Mouse (Mus musculus) testis, adult 2 months (tissue): ENCODE results near the gene Mon1a. TPM values are rescaled to one million over a fixed set of nuclear protein-coding genes. Genes with fewer than 3 reads are reported as not detected.
A peak's percentile ranks its signal among the peaks of the same experiment; 100 is the strongest.

Experiments used
- H3K27ac ChIP-seq: fragments of 200-500 bp; 2 replicates; pipeline ENCODE4 v1.5.1; 2012; ENCODE audit warnings: low read depth, low read length; ENCODE audit not compliant: control insufficient read depth, insufficient read depth
- H3K27me3 ChIP-seq: fragments of 200-500 bp; 2 replicates; pipeline ENCODE4 v1.6.1; 2012; ENCODE audit warnings: mild to moderate bottlenecking, low read length, moderate library complexity; ENCODE audit not compliant: control insufficient read depth, insufficient read depth
- H3K36me3 ChIP-seq: fragments of 200-500 bp; 2 replicates; pipeline ENCODE4 v1.6.1; 2012; ENCODE audit warnings: mild to moderate bottlenecking, low read length; ENCODE audit not compliant: control insufficient read depth, insufficient read depth
- H3K4me1 ChIP-seq: fragments of 200-500 bp; 2 replicates; pipeline ENCODE4 v1.6.1; 2012; ENCODE audit warnings: low read length; ENCODE audit not compliant: control insufficient read depth, insufficient read depth
- H3K4me3 ChIP-seq: fragments of 200-500 bp; 2 replicates; pipeline ENCODE4 v1.5.1; 2012; ENCODE audit warnings: low read depth, mild to moderate bottlenecking, low read length, moderate library complexity, mixed read lengths; ENCODE audit not compliant: control insufficient read depth
- CTCF ChIP-seq: fragments of 200-500 bp; IDR thresholded peaks from 2 replicates; pipeline ENCODE4 v1.5.1; 2012; ENCODE audit warnings: low read depth, mild to moderate bottlenecking, inconsistent platforms, low read length, moderate library complexity; ENCODE audit not compliant: control insufficient read depth, insufficient read depth, insufficient replicate concordance
- POLR2A ChIP-seq: fragments of 200-500 bp; IDR thresholded peaks from 2 replicates; pipeline ENCODE4 v1.6.1; 2012; ENCODE audit warnings: low read depth, mild to moderate bottlenecking, inconsistent platforms, low read length, moderate library complexity; ENCODE audit not compliant: control insufficient read depth
- polyA plus RNA-seq: library from polyadenylated mRNA; depleted of rRNA; stranded (reverse); fragments of >200 nt; gene quantifications from 2 replicates; pipeline ENCODE4 v1.2.3, GENCODE M21; 2012

The Mon1a gene
- polyA plus RNA-seq, 1 experiment = 14.1 TPM

DNA sequence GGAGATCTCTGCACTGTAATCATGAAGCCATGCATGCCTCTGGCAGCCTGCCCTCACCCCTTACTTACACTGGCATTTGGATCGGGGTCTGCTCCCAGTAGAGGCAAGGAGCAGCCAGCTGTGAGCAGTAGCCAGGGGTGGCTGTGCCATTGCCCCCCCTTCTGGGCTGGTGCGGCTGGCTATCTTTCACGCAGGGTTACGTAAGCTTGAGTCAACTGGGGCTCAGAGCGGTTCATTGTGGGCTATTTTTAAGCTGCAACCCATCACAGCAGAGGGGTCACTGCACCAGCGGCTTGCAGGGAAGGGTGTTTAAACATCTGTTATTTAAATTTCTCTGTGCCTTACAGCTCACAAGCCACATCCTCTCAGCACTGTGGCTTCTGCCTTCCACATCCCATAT, 36.0 kb downstream of the Mon1a start:
- H3K4me3 ChIP-seq = no peak overlapping the region
- no peaks in the 10 kb centered on the region for H3K27me3 ChIP-seq
- H3K27ac ChIP-seq = no peak overlapping the region
- no peak for TF ChIP-seq POLR2A
- no peak for TF ChIP-seq CTCF
- no peaks in the 10 kb centered on the region for H3K36me3 ChIP-seq
- H3K4me1 ChIP-seq = peaks cover 4% of the 10 kb centered on the region

DNA sequence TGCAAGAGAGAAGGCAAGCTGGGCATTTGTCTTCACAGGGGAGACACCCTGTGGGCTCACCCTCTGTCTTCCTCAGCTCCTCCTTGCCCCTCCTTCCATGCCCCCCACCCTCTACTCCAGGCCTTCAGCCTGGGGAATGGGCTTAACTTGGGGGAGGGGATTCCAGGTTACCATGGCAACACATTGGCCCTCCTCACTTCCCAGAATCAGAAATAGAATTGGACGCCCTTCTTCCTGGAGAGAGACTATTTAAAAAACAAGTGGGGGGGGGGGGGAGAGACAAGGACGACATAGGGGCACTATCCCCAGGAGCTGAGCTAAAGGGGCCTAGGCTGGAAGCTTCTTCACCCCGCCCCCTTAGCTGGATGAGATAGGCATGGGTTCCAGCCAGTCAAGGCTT, 37.3 kb downstream of the Mon1a start:
- Histone ChIP-seq H3K36me3 (no peaks in the 10 kb centered on the region), H3K4me1 (peaks cover 4% of the 10 kb centered on the region), H3K4me3 (no peak overlapping the region; the same call in none of the 2 replicates), H3K27me3 (no peaks in the 10 kb centered on the region), H3K27ac (no peak overlapping the region)
- no peak for TF ChIP-seq CTCF
- TF ChIP-seq POLR2A = no peak

DNA sequence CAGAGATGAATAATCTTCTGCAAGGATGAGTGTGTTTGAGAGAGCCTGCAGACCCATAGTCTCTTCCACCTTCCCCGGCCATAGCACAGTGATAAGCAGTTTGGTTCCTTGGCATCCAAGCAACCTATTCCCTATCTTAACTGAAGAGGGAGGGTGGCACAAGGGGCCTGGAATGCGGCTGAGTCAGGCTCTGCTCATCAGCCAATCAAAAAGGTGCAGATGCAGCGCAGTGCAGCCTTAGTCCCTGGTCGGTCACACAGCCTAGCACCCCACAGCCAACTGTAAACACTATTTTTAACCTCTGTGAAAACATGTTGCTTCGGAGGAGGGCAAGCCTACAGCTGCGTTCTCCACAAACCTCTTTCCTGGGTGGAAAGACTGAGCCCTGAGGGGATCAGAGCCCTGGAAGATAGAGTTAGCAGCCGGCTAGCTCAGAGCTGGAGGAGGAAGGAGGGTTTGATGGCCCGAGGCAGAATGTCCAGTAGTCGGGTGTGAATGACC, 39.0 kb downstream of the Mon1a start:
- Histone ChIP-seq H3K4me1 (peaks cover 4% of the 10 kb centered on the region), H3K27me3 (no peaks in the 10 kb centered on the region), H3K36me3 (no peaks in the 10 kb centered on the region), H3K4me3 (peak overlapping the region; percentile 75), H3K27ac (no peak overlapping the region)
- TF ChIP-seq CTCF (no peak), POLR2A (no peak)

DNA sequence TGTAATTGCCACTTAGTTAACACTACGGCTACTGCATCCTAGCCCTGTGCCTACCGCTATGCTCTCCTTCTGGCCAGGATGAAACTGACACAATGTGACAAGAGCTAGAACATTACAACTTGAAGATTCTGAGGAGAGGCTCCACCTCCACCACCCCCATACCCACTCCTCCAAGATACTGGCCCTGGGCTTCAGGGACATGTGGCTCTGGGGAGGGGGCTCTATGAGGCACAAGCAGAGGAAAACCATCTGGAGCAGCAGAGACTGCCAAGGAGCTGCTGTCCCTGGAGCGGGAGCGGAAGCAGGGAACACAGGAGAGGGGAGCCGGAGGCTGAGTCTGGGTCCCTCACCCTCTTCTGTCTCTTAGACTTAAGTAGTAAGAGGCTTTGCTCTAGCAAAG, 39.8 kb downstream of the Mon1a start:
- H3K27ac ChIP-seq = peak overlapping the region; percentile 44
- peaks cover 4% of the 10 kb centered on the region for H3K4me1 ChIP-seq
- TF ChIP-seq POLR2A (no peak), CTCF (no peak)

DNA sequence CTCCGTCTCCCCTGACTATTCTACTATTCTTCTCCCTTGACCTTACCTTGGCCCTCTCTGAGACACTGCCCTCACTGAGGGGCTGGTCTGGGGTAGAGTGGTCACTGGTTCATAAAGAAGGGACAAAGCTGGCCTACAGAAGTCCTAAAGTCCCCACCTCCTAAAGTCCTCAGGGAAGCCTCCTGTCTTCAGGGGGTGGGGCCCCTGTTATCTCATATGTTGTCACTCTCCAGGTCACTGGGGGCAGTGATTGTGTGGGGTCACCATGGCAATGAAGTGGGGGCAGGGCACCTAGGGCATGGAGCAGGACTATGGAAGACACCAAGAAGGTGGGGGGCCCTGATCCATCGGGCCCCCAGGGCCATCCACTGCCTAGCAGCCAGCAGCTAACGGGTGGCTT, 40.2 kb downstream of the Mon1a start, which contains the start of gene Actl11:
Gene Actl11, plus strand, starts transcription at position 301 of the 400 bp plus-strand sequence.
- Histone ChIP-seq H3K27me3 (no peaks in the 10 kb centered on the region), H3K4me1 (peaks cover 4% of the 10 kb centered on the region), H3K4me3 (peak within 1 kb of the TSS; percentile 84), H3K27ac (peak within 1 kb of the TSS; percentile 44), H3K36me3 (no peaks in the 10 kb centered on the region)
- TF ChIP-seq CTCF = no peak
- peak; percentile 51; the same call in 1 of the 2 replicates for TF ChIP-seq POLR2A

More for the DNA sequence above, 39.8 kb downstream of the Mon1a start:
- H3K4me3 ChIP-seq = peak overlapping the region; percentile 84
- H3K27me3 ChIP-seq = no peaks in the 10 kb centered on the region
- H3K36me3 ChIP-seq = no peaks in the 10 kb centered on the region

DNA sequence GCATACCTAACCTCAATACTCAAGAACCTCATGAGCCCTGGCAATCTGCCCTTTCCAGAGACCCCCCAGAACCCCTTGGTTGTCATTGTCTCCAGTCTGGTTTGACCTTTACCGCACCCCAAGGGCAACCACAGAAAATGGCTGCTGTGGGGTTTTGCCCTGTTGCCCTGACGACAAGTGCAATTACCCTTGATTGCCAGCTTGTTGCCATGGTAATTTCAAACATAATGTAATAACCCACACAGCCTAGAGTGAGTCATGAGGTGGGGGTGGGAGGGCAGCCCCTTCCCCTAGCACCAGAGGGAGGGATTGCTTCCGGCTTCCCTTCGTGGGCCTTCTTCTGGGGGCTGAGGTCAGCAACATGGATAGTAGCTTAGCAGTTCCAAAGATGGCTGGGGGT, 44.3 kb downstream of the Mon1a start:
- Histone ChIP-seq H3K27me3 (no peaks in the 10 kb centered on the region), H3K36me3 (no peaks in the 10 kb centered on the region), H3K4me1 (peaks cover 17% of the 10 kb centered on the region), H3K27ac (no peak overlapping the region), H3K4me3 (peak overlapping the region; percentile 84)
- TF ChIP-seq CTCF = no peak
- no peak for TF ChIP-seq POLR2A

DNA sequence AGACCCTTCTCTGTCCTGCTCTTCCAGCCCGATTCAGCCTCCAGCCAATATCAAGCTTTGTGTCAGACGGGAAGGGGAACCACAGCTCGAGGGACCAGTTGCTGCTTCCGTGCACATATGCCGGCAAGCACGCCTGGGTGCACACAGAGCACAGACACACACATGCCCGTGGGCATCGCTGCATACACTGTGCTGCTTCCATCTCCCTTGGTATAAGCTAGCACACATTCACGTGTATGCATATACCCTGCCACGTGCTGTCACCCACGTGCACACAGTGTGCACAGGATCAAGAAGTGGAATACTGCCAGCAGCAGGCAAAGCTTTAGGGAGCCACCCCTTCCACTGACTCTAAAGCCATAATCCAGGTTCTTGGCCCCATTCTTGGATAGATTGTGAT, 46.2 kb downstream of the Mon1a start:
- Histone ChIP-seq H3K4me3 (no peak overlapping the region), H3K36me3 (no peaks in the 10 kb centered on the region), H3K27ac (no peak overlapping the region), H3K4me1 (peaks cover 13% of the 10 kb centered on the region), H3K27me3 (no peaks in the 10 kb centered on the region)
- no peak for TF ChIP-seq POLR2A
- no peak for TF ChIP-seq CTCF
